Mouse (Mus musculus): Measurements from ENCODE around the gene Gzmc. TPM values are rescaled to one million over a fixed set of nuclear protein-coding genes. Genes with fewer than 3 reads are reported as not detected.

Gzmc gene
- polyA plus RNA-seq, 1 experiment = not detected

GRCm38 (mm10) chr14:56203975-56204374 is 30.5 kb downstream of the Gzmc start:
- Histone ChIP-seq H3K27me3 (ENCODE audit: control insufficient read depth) (no peaks in the 10 kb centered on the region), H3K9me3 (ENCODE audit: control insufficient read depth, low read length) (no peaks in the 10 kb centered on the region), H3K4me3 (replicated peaks) (no peak overlapping the region), H3K36me3 (ENCODE audit: control insufficient read depth) (no peaks in the 10 kb centered on the region), H3K4me1 (ENCODE audit: control insufficient read depth) (no peaks in the 10 kb centered on the region)
- TF ChIP-seq TAL1 (IDR thresholded peaks at IDR 0.05; ENCODE audit: low read length) (no peak), GATA1 (IDR thresholded peaks at IDR 0.05; ENCODE audit: low read length) (no peak)

GRCm38 (mm10) chr14:56186946-56187345 is 47.5 kb downstream of the Gzmc start:
- Histone ChIP-seq H3K9me3 (ENCODE audit: control insufficient read depth, low read length) (0 out of 2 replicates have a peak, but pooled peaks cover 2% of the 10 kb centered on the region), H3K4me1 (ENCODE audit: control insufficient read depth) (no peaks in the 10 kb centered on the region), H3K27me3 (ENCODE audit: control insufficient read depth) (no peaks in the 10 kb centered on the region), H3K36me3 (ENCODE audit: control insufficient read depth) (no peaks in the 10 kb centered on the region), H3K4me3 (replicated peaks) (no peak overlapping the region)
- TF ChIP-seq GATA1 (IDR thresholded peaks at IDR 0.05; ENCODE audit: low read length) = no peak
- no peak for TF ChIP-seq TAL1 (IDR thresholded peaks at IDR 0.05; ENCODE audit: low read length)

GRCm38 (mm10) chr14:56186521-56186920 is 47.9 kb downstream of the Gzmc start:
- Histone ChIP-seq H3K27me3 (ENCODE audit: control insufficient read depth) (no peaks in the 10 kb centered on the region), H3K4me3 (replicated peaks) (no peak overlapping the region), H3K36me3 (ENCODE audit: control insufficient read depth) (no peaks in the 10 kb centered on the region), H3K4me1 (ENCODE audit: control insufficient read depth) (no peaks in the 10 kb centered on the region), H3K9me3 (ENCODE audit: control insufficient read depth, low read length) (0 out of 2 replicates have a peak, but pooled peaks cover 2% of the 10 kb centered on the region)
- TF ChIP-seq TAL1 (IDR thresholded peaks at IDR 0.05; ENCODE audit: low read length) (no peak), GATA1 (IDR thresholded peaks at IDR 0.05; ENCODE audit: low read length) (no peak)

Other genes starting within 250 kb of the Gzmc start
- not detected in 2 replicates for gene Mcpt1, start 216.7 kb downstream of the Gzmc start, polyA plus RNA-seq (2012)
- gene Mcpt9, start 204.2 kb downstream of the Gzmc start, polyA plus RNA-seq (2012) = not detected in 2 replicates
- gene Mcpt2, start 192.6 kb downstream of the Gzmc start, polyA plus RNA-seq (2012) = not detected in 2 replicates
- gene Mcpt4, start 172.3 kb downstream of the Gzmc start, polyA plus RNA-seq (2012) = not detected in 2 replicates
- 0.31 and 0.52 TPM in 2 replicates for gene Mcpt8, start 149.4 kb downstream of the Gzmc start, polyA plus RNA-seq (2012)
- gene Ctsg, start 132.1 kb downstream of the Gzmc start, polyA plus RNA-seq (2012) = 0.31 and 0.42 TPM in 2 replicates
- gene Gzme, start 114.0 kb downstream of the Gzmc start, polyA plus RNA-seq (2012) = not detected in 2 replicates
- gene Gzmd, start 102.0 kb downstream of the Gzmc start, polyA plus RNA-seq (2012) = not detected in 2 replicates
- gene Gzmg, start 75.1 kb downstream of the Gzmc start, polyA plus RNA-seq (2012) = not detected in 2 replicates
- not detected in 2 replicates for gene Gzmn, start 60.1 kb downstream of the Gzmc start, polyA plus RNA-seq (2012)
- not detected in 2 replicates for gene Gzmf, start 23.2 kb downstream of the Gzmc start, polyA plus RNA-seq (2012)
- gene Gzmb, start 27.6 kb upstream of the Gzmc start, polyA plus RNA-seq (2012) = not detected in 2 replicates
- gene Atp12a, start 130.4 kb upstream of the Gzmc start, polyA plus RNA-seq (2012) = not detected in 2 replicates
- not detected in 2 replicates for gene Rnf17, start 167.9 kb upstream of the Gzmc start, polyA plus RNA-seq (2012)

Measured in erythroblast, embryonic 14.5 days (primary cell).